Mouse (Mus musculus) left cerebral cortex, postnatal 10 days (tissue): ENCODE data around the gene Jmjd7. TPM values are rescaled to one million over a fixed set of nuclear protein-coding genes. Genes with fewer than 3 reads are reported as not detected.

Experiments used
- microRNA-seq: library from miRNA; unstranded; fragments of <30 nt; microRNA quantifications from one replicate; pipeline ENCODE4 v1.2.0, GENCODE M21; 2022
- total RNA-seq, 2 experiments: library from RNA; stranded (reverse); gene quantifications; 2 replicates each; pipeline ENCODE4 v1.2.3; 2021

Jmjd7 gene
- total RNA-seq, 2 experiments from 2014 or later: 5.6 to 6.2 TPM

Small RNA genes within 50 kb of the gene (microRNA-seq; reads per million reads assigned to microRNA genes)
- not detected for gene Mir7665

Other genes starting within 250 kb of the Jmjd7 start
- gene Rpap1, start 239.9 kb upstream of the Jmjd7 start, total RNA-seq: 10 to 100 TPM; 15.9 to 17.1 TPM
- 10 to 100 TPM; 73.3 to 74.1 TPM for gene Tyro3, start 229.8 kb upstream of the Jmjd7 start, total RNA-seq
- gene Mga, start 130.3 kb upstream of the Jmjd7 start, total RNA-seq: 10 to 100 TPM; 57.9 to 63.5 TPM
- 10 to 100 TPM; 79.1 to 79.2 TPM for gene Mapkbp1, start 54.8 kb upstream of the Jmjd7 start, total RNA-seq
- 1 to 10 TPM in 1 of 2 experiments, under 1 TPM in 1; 0.71 to 1.6 TPM for gene Gm28042, start within 50 bp of the Jmjd7 start, total RNA-seq
- gene Pla2g4b, start 5.9 kb downstream of the Jmjd7 start, total RNA-seq: 1 to 10 TPM; 2.6 to 3.3 TPM
- 10 to 100 TPM in 1 of 2 experiments, 1 to 10 TPM in 1; 9.4 to 10.7 TPM for gene Ehd4, start 127.1 kb downstream of the Jmjd7 start, total RNA-seq
- 10 to 100 TPM; 39.9 to 42.6 TPM for gene Pla2g4e, start 217.9 kb downstream of the Jmjd7 start, total RNA-seq